Mouse (Mus musculus): Measurements from ENCODE around the gene Gk2. TPM values are rescaled to one million over a fixed set of nuclear protein-coding genes. Genes with fewer than 3 reads are reported as not detected.

The Gk2 gene
- polyA plus RNA-seq, 1 experiment from 2014 or later = not detected

DNA sequence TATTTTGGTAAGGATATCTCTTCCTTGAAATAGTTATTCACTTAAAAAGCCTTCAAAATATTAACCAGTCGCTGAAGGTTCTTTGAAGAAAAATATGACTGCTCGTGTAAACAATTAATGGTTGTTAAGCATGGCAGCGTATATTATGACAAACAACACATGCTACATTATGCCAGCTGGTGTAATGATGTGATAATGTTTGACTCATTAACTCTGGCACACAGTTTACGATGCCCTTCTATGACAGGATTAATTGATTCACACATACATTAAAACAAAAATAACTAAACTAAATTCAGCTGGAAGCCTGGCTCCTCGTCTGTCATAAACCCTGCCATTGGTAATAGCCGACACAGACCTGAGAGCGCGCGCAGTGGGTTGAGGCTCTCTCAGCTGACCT, 26.8 kb downstream of the Gk2 start:
- Histone ChIP-seq H3K27me3 (no peaks in the 10 kb centered on the region), H3K4me2 (replicated peaks) (no peak overlapping the region), H3K36me3 (no peaks in the 10 kb centered on the region), H3K4me1 (peaks cover 3% of the 10 kb centered on the region; the same call in 1 of the 2 replicates), H3K9me3 (no peaks in the 10 kb centered on the region), H3K27ac (replicated peaks) (no peak overlapping the region), H3K4me3 (no peak overlapping the region), H3K9ac (replicated peaks) (no peak overlapping the region)
- WGBS = 47% methylated on average over 9 of the region's 9 CpGs
- no peak for ATAC-seq (replicated peaks)

DNA sequence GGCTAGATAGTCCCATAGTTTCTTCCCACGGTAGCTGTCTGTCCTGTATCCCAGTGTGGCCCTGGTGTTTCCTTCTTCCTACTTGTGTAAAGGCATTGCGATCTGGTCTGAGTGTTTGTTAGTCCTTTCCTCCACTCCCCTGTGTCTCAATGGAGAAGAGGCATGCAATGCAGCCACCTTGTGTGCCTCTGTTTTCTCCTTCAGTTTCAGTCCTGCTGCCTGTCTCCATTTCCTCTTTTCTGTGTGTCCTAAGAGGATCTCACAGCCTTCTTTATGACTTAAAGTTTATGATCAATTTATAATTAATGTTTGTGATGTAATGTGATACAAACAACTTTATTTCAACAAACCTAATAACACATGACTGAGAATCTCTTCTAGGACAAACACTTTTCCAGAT, 35.2 kb downstream of the Gk2 start:
- Histone ChIP-seq H3K27me3 (no peaks in the 10 kb centered on the region), H3K4me3 (no peak overlapping the region), H3K4me1 (peaks cover 1% of the 10 kb centered on the region; the same call in 1 of the 2 replicates), H3K9ac (replicated peaks) (no peak overlapping the region), H3K9me3 (no peaks in the 10 kb centered on the region), H3K4me2 (replicated peaks) (no peak overlapping the region), H3K36me3 (no peaks in the 10 kb centered on the region), H3K27ac (replicated peaks) (no peak overlapping the region)
- ATAC-seq (replicated peaks) = no peak
- 94% methylated on average over 2 of the region's 2 CpGs for WGBS

DNA sequence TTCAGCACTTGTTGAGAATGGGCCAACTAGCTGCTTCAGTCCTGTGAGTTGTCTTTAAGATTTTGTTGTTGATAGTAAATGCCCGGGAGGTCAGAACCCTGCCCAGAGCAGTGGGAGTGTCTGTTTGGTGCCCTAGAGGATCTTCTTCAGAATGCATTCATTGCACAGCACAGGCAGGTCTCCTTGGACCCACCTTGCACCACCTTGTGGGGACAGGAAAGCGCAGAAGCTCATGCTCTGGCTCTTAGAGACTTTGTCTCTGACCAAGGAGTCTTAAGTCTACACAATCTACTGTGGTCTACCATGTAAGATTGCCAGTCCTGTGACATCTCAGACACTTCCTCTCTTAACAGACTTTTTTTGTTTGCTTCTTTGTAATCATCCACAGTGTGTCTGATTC, 39.6 kb downstream of the Gk2 start:
- ATAC-seq (replicated peaks) = no peak
- WGBS = 81% methylated on average over 2 of the region's 2 CpGs
- Histone ChIP-seq H3K36me3 (no peaks in the 10 kb centered on the region), H3K4me2 (replicated peaks) (no peak overlapping the region), H3K27ac (replicated peaks) (no peak overlapping the region), H3K4me1 (peaks cover 24% of the 10 kb centered on the region; the same call in 1 of the 2 replicates), H3K27me3 (no peaks in the 10 kb centered on the region), H3K4me3 (no peak overlapping the region), H3K9ac (replicated peaks) (no peak overlapping the region), H3K9me3 (no peaks in the 10 kb centered on the region)

DNA sequence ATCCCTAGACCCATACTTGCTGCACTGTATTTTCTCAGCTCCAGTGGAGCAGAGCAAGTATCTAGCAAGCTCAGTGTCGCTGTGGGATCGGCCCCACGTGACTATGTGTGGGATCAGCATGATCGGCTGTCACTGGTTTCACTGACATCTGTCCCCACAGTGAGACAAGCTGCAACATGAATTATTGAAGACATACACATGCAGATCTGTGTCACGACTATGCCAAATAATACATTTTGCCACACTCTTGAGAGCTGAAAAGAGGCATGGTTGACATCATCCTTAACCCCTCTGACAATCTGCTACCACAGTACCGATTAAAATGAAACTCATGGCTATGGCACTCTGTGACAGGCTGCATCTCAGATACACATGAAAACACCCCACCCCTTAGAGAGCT, 41.0 kb downstream of the Gk2 start:
- H3K4me3 ChIP-seq = no peak overlapping the region
- no peak overlapping the region for H3K9ac ChIP-seq (replicated peaks)
- peak overlapping the region; percentile 52; the same call in 1 of the 2 replicates for H3K27ac ChIP-seq (replicated peaks)
- H3K4me2 ChIP-seq (replicated peaks) = no peak overlapping the region
- WGBS = 40% methylated on average over 6 of the region's 6 CpGs
- H3K9me3 ChIP-seq = no peaks in the 10 kb centered on the region
- no peaks in the 10 kb centered on the region for H3K27me3 ChIP-seq
- peaks cover 27% of the 10 kb centered on the region; the same call in 1 of the 2 replicates for H3K4me1 ChIP-seq
- no peaks in the 10 kb centered on the region for H3K36me3 ChIP-seq
- ATAC-seq (replicated peaks) = peak; percentile 94

DNA sequence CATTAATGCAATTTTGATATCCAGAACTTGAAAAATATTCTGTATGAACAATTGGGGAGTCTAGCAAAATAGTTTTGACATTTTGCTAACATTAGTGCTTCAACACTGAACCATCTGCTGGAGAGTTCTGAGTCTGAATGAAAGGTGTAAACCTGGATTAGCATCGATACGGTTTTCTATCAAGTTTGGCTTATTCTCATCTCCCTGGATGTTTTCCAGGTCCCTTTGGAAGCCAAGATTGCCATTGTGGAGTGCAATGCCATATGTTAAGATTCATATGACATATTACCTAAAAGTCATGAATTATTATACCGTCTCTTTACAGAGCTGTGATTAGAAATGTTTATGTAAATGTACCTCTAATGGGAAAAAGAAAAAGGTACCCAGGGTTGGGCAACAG, 43.1 kb downstream of the Gk2 start:
- no peaks in the 10 kb centered on the region for H3K36me3 ChIP-seq
- H3K9ac ChIP-seq (replicated peaks) = no peak overlapping the region
- 50% methylated on average over 3 of the region's 3 CpGs for WGBS
- no peak overlapping the region for H3K4me3 ChIP-seq
- ATAC-seq (replicated peaks) = no peak
- H3K9me3 ChIP-seq = no peaks in the 10 kb centered on the region
- H3K4me2 ChIP-seq (replicated peaks) = no peak overlapping the region
- no peaks in the 10 kb centered on the region for H3K27me3 ChIP-seq
- peaks cover 37% of the 10 kb centered on the region for H3K4me1 ChIP-seq
- H3K27ac ChIP-seq (replicated peaks) = peak overlapping the region; percentile 74

DNA sequence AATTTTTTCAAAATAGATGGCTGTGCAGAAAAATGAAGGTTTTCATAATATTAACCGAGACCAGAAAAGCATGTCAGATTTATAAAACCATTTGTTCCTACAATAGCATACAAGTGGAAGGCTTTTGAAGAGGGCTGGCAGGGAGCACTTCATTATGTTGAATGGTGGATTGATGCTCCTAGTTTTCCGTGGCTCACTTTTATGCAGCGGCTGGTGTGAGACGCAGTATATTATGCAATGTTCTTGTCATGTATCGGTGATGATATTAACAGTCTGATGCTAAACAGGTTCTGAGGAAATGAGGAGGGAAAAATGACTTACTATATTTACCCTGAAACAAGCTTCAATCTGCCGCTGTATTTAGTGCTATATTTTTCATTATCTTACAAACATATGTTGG, 46.6 kb downstream of the Gk2 start:
- Histone ChIP-seq H3K36me3 (no peaks in the 10 kb centered on the region), H3K27me3 (no peaks in the 10 kb centered on the region), H3K27ac (replicated peaks) (peak overlapping the region; percentile 47; the same call in 1 of the 2 replicates), H3K9me3 (no peaks in the 10 kb centered on the region), H3K9ac (replicated peaks) (no peak overlapping the region), H3K4me2 (replicated peaks) (no peak overlapping the region), H3K4me1 (peaks cover 29% of the 10 kb centered on the region), H3K4me3 (no peak overlapping the region)
- 48% methylated on average over 6 of the region's 6 CpGs for WGBS
- no peak for ATAC-seq (replicated peaks)

DNA sequence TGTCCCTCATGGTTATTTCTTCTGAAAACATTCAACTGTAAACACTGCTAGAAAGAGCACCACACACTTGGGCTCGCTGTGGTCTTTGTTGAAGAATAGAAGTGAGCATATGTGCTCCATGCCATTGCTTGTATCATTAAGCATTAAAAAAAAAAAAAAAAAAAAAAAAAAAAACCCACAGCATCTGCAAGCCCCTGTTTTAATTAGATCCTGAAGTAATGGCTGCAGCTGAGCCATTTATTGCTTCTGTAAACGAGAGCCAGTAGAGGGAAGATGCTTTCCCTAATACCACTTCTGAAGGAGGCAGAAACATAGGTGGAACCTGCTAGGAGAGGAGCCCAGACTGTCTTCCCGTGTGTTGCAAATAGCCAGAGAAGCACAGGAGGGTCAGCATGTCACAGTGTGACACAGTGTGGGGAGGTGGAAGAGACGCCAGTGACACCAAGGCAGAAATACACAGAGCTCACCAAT, 47.6 kb downstream of the Gk2 start:
- no peaks in the 10 kb centered on the region for H3K27me3 ChIP-seq
- peak; percentile 57 for ATAC-seq (replicated peaks)
- 32% methylated on average over 4 of the region's 4 CpGs for WGBS
- H3K9ac ChIP-seq (replicated peaks) = no peak overlapping the region
- H3K4me3 ChIP-seq = no peak overlapping the region
- peak overlapping the region; percentile 48 for H3K27ac ChIP-seq (replicated peaks)
- H3K36me3 ChIP-seq = no peaks in the 10 kb centered on the region
- H3K4me2 ChIP-seq (replicated peaks) = no peak overlapping the region
- peaks cover 26% of the 10 kb centered on the region for H3K4me1 ChIP-seq
- H3K9me3 ChIP-seq = no peaks in the 10 kb centered on the region

Other genes starting within 250 kb of the Gk2 start
- not detected in 2 replicates for gene Naa11, start 64.6 kb downstream of the Gk2 start, polyA plus RNA-seq (2015; fragmentation: Nextera tagmentation; extraction: Ambion mirVana)